Mouse (Mus musculus) mature B cell (primary cell): ENCODE data around the gene Gm7324.
"Not testable (repeated sequence)": the region's sequence is repeated elsewhere in the genome, so short reads cannot be mapped to it uniquely, and the experiment has no call there.

ENCODE experiments used
- in situ Hi-C: fragments of 300-500 bp; cut with MboI; formaldehyde crosslinking; loops from 2 replicates; pipeline ENCODE4 v1.14.3; 2019

The Gm7324 gene

GRCm38 (mm10) chr14:43697621-43698020, at the start of gene Gm7324:
Gene Gm7324, plus strand, starts transcription at chr14:43697828.
- in situ Hi-C loops: not testable (repeated sequence)

DNA sequence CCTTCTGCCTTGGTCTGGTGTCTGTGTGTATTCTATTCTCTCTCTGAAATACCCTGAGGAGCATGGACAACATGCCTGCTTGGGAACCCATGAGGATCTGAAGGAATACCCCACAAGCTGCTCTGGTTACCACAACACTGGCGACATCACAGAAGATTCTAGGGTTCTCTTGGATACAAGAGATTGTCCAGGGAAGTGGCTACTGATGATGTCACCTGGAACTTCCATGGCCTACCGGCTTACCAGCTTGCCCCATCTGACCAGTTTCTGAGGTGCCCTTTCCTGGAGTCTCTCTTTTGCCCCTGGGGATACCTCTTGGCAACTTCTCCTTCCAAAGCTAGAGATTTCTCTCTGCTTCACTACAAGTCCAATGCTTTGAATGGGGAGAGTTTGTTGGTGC, 20.5 kb upstream of the Gm7324 start, which contains the start of gene Gm8165:
Gene Gm8165 (minus strand): TSS at position 101 of the 400 bp plus-strand sequence.
- in situ Hi-C loops: not testable (repeated sequence)

GRCm38 (mm10) chr14:43727385-43727784, 29.8 kb downstream of the Gm7324 start, which contains the start of gene Gm16506:
Gene Gm16506, minus strand, starts transcription at chr14:43727485.
- in situ Hi-C loops: not testable (repeated sequence)

DNA sequence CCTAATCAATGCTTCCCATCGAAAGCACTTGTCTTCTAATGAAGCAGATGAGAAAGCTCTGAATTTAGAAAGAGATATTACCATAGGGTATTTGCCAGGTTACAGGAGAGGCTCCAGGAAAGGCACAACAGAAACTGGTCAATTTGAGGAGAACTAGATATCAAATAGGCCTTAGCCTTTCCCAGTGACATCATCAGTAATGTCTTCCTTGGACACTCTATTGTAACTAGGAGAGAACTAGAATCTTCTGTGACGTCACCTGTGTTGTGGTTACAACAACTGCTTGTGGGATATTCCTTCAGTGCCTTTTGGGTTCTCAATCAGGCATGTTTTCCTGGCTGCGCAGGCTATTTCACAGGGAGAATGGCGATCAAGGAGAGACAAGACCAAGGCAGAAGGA, 49.9 kb downstream of the Gm7324 start, which contains the start of gene Gm6526:
Gene Gm6526 (plus strand): TSS at position 301 of the 400 bp plus-strand sequence.
- in situ Hi-C loops: not testable (repeated sequence)
